Mouse (Mus musculus) adrenal gland, adult (tissue): ENCODE measurements around the gene Rorc.

Source experiments
- DNase-seq, 2 experiments: peaks; one replicate each; pipeline ENCODE4 v3.0.0; 2022 to 2023; ENCODE audit warnings: low spot score in 1 of 2; ENCODE audit not compliant: inconsistent age in 2 of 2

Gene Rorc

GRCm38 (mm10) chr3:94375146-94375545 lies 2.6 kb downstream of the Rorc start:
- no peak for DNase-seq

- no peak for DNase-seq
Measured at GRCm38 (mm10) chr3:94375861-94376260, 3.3 kb downstream of the Rorc start.

GRCm38 (mm10) chr3:94377028-94377923 lies 4.7 kb downstream of the Rorc start:
- DNase-seq, result no peak

- DNase-seq, result no peak
Measured at GRCm38 (mm10) chr3:94379831-94380510, 7.4 kb downstream of the Rorc start.

- no peak for DNase-seq
Measured at GRCm38 (mm10) chr3:94382308-94382707, 9.7 kb downstream of the Rorc start.

- no peak for DNase-seq
Measured at GRCm38 (mm10) chr3:94383476-94383875, 10.9 kb downstream of the Rorc start.

- DNase-seq, result no peak
Measured at GRCm38 (mm10) chr3:94386671-94387070, 14.1 kb downstream of the Rorc start.

- no peak for DNase-seq
Measured at GRCm38 (mm10) chr3:94387391-94387790, 14.8 kb downstream of the Rorc start.

GRCm38 (mm10) chr3:94388047-94388446 lies 15.5 kb downstream of the Rorc start:
- DNase-seq, result no peak

GRCm38 (mm10) chr3:94389420-94389819 lies 16.8 kb downstream of the Rorc start:
- DNase-seq, result no peak

GRCm38 (mm10) chr3:94391001-94391400 lies 18.4 kb downstream of the Rorc start:
- no peak for DNase-seq

GRCm38 (mm10) chr3:94392128-94392527 lies 19.5 kb downstream of the Rorc start:
- peak; percentile 46 to 88 for DNase-seq

- peak in 1 of 2 experiments; percentile 46 for DNase-seq
Measured at GRCm38 (mm10) chr3:94393049-94393448, 20.5 kb downstream of the Rorc start.

GRCm38 (mm10) chr3:94396336-94396735 lies 23.7 kb downstream of the Rorc start:
- DNase-seq, result no peak

GRCm38 (mm10) chr3:94396851-94397250 lies 24.3 kb downstream of the Rorc start:
- DNase-seq, result peak in 1 of 2 experiments; percentile 4

GRCm38 (mm10) chr3:94398217-94398616 lies 25.6 kb downstream of the Rorc start, which contains the start of gene Lingo4:
TSS of gene Lingo4 (plus strand) at chr3:94398517.
- DNase-seq, result peak in 1 of 2 experiments; percentile 3

GRCm38 (mm10) chr3:94398943-94399481 lies 26.4 kb downstream of the Rorc start:
- peak in 1 of 2 experiments; percentile 72 for DNase-seq

GRCm38 (mm10) chr3:94399663-94400310 lies 27.2 kb downstream of the Rorc start:
- DNase-seq, result no peak

GRCm38 (mm10) chr3:94402451-94402850 lies 29.9 kb downstream of the Rorc start:
- DNase-seq, result no peak

- DNase-seq, result no peak
Measured at GRCm38 (mm10) chr3:94404366-94405054, 31.9 kb downstream of the Rorc start.

GRCm38 (mm10) chr3:94405561-94405960 lies 33.0 kb downstream of the Rorc start:
- peak in 1 of 2 experiments; percentile 16 for DNase-seq
